Mouse (Mus musculus) lung, adult 2 months (tissue): Measurements from ENCODE around the gene Cnmd. TPM values are rescaled to one million over a fixed set of nuclear protein-coding genes. Genes with fewer than 3 reads are reported as not detected.

Experiments
- DNase-seq: peaks from one replicate; pipeline ENCODE4 v3.0.0; 2022
- H3K4me1 ChIP-seq: fragments of 200-500 bp; 2 replicates; pipeline ENCODE4 v1.6.1; 2011; ENCODE audit warnings: low read length; ENCODE audit not compliant: control insufficient read depth, insufficient read depth
- H3K4me3 ChIP-seq: fragments of 200-500 bp; replicated peaks from 2 replicates; pipeline ENCODE3; 2011; ENCODE audit warnings: low read depth, mild to moderate bottlenecking, control low read depth, low read length; ENCODE audit errors: extremely low read depth
- CTCF ChIP-seq: fragments of 200-500 bp; IDR thresholded peaks from 2 replicates; pipeline ENCODE4 v1.5.1; 2011; ENCODE audit warnings: mild to moderate bottlenecking, low read length, control low read depth; ENCODE audit not compliant: insufficient read depth
- POLR2A ChIP-seq: fragments of 200-500 bp; IDR thresholded peaks from 2 replicates; pipeline ENCODE4 v1.6.1; 2011; ENCODE audit warnings: low read depth, mild to moderate bottlenecking, control low read depth, low read length, borderline replicate concordance; ENCODE audit errors: extremely low read depth
- WGBS: fragments of 180-500 bp; shearing (Covaris S2); methylation state at CpG from one replicate; pipeline ENCODE4 v1.1.7; 2018; 5-methylcytosine and 5-hydroxymethylcytosine counted together
- polyA plus RNA-seq: library from polyadenylated mRNA; depleted of rRNA; stranded (reverse); fragments of >200 nt; gene quantifications from 2 replicates; pipeline ENCODE4 v1.2.3, GENCODE M21; 2012; rRNA removed

Gene Cnmd
- polyA plus RNA-seq, 1 experiment, result 0.30 TPM

DNA sequence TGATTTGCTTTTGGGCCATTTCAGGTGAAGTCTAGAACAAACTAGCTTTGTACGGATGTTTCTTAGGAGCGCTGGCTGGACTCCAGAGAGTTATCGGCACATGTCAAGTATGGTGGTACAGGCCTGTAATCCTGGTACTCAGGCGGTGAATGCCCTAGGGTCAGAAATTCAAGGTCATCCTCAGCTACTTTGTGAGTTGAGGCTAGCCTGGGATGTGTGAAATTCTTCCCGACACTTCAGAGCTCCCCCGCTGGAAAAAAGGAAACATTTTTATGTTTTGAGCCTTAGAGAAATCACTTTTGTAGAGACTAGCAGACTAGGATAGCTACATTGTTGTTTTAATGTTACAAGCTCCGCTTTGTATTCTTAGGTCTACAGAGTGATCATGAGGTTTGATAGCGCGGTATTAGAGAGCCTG is 73.4 kb downstream of the Cnmd start:
- Histone ChIP-seq H3K4me1 (peaks cover 3% of the 10 kb centered on the region; the same call in 1 of the 2 replicates), H3K4me3 (no peak overlapping the region)
- 74% methylated on average over 9 of the region's 9 CpGs for WGBS
- TF ChIP-seq POLR2A (no peak), CTCF (no peak)
- no peak for DNase-seq

- WGBS, result 1% methylated on average over 9 of the region's 9 CpGs
- no peak for DNase-seq
Measured at GRCm38 (mm10) chr14:79587852-79588229, 74.1 kb downstream of the Cnmd start.

More at GRCm38 (mm10) chr14:79587852-79588229, 74.1 kb downstream of the Cnmd start:
- TF ChIP-seq POLR2A, result no peak
- no peak for TF ChIP-seq CTCF
- Histone ChIP-seq H3K4me3 (peak overlapping the region; percentile 100), H3K4me1 (peaks cover 3% of the 10 kb centered on the region; the same call in 1 of the 2 replicates)

Other genes with a start within 250 kb of the Cnmd start
- 6.8 and 6.9 TPM in 2 replicates for gene Kbtbd7, start 235.7 kb downstream of the Cnmd start, polyA plus RNA-seq
- gene Kbtbd6, start 210.3 kb downstream of the Cnmd start, polyA plus RNA-seq, result 0.06 and 0.17 TPM in 2 replicates
- gene Elf1, start 181.0 kb downstream of the Cnmd start, polyA plus RNA-seq, result 16.9 and 20.9 TPM in 2 replicates
- gene Wbp4, start 180.7 kb downstream of the Cnmd start, polyA plus RNA-seq, result 6.5 and 6.6 TPM in 2 replicates
- 4.2 and 7.7 TPM in 2 replicates for gene Sugt1, start 74.5 kb downstream of the Cnmd start, polyA plus RNA-seq
- 0.08 TPM in 1 of 2 replicates, not detected in the other for gene Pcdh8, start 109.1 kb upstream of the Cnmd start, polyA plus RNA-seq